Mouse (Mus musculus) testis, adult 2 months (tissue): ENCODE results near the gene Sptbn4. TPM values are rescaled to one million over a fixed set of nuclear protein-coding genes. Genes with fewer than 3 reads are reported as not detected.

Source experiments
- H3K27ac ChIP-seq: fragments of 200-500 bp; 2 replicates; pipeline ENCODE4 v1.5.1; 2012; ENCODE audit warnings: low read depth, low read length; ENCODE audit not compliant: control insufficient read depth, insufficient read depth
- H3K27me3 ChIP-seq: fragments of 200-500 bp; 2 replicates; pipeline ENCODE4 v1.6.1; 2012; ENCODE audit warnings: mild to moderate bottlenecking, low read length, moderate library complexity; ENCODE audit not compliant: control insufficient read depth, insufficient read depth
- H3K36me3 ChIP-seq: fragments of 200-500 bp; 2 replicates; pipeline ENCODE4 v1.6.1; 2012; ENCODE audit warnings: mild to moderate bottlenecking, low read length; ENCODE audit not compliant: control insufficient read depth, insufficient read depth
- H3K4me1 ChIP-seq: fragments of 200-500 bp; 2 replicates; pipeline ENCODE4 v1.6.1; 2012; ENCODE audit warnings: low read length; ENCODE audit not compliant: control insufficient read depth, insufficient read depth
- H3K4me3 ChIP-seq: fragments of 200-500 bp; 2 replicates; pipeline ENCODE4 v1.5.1; 2012; ENCODE audit warnings: low read depth, mild to moderate bottlenecking, low read length, moderate library complexity, mixed read lengths; ENCODE audit not compliant: control insufficient read depth
- CTCF ChIP-seq: fragments of 200-500 bp; IDR thresholded peaks from 2 replicates; pipeline ENCODE4 v1.5.1; 2012; ENCODE audit warnings: low read depth, mild to moderate bottlenecking, inconsistent platforms, low read length, moderate library complexity; ENCODE audit not compliant: control insufficient read depth, insufficient read depth, insufficient replicate concordance
- POLR2A ChIP-seq: fragments of 200-500 bp; IDR thresholded peaks from 2 replicates; pipeline ENCODE4 v1.6.1; 2012; ENCODE audit warnings: low read depth, mild to moderate bottlenecking, inconsistent platforms, low read length, moderate library complexity; ENCODE audit not compliant: control insufficient read depth
- polyA plus RNA-seq: library from polyadenylated mRNA; depleted of rRNA; stranded (reverse); fragments of >200 nt; gene quantifications from 2 replicates; pipeline ENCODE4 v1.2.3, GENCODE M21; 2012

Gene Sptbn4
- polyA plus RNA-seq, 1 experiment = 34.7 TPM

- peaks cover 22% of the 10 kb centered on the region for H3K4me1 ChIP-seq
- H3K36me3 ChIP-seq = no peaks in the 10 kb centered on the region
- H3K4me3 ChIP-seq = peak overlapping the region; percentile 73
- no peaks in the 10 kb centered on the region for H3K27me3 ChIP-seq
- no peak overlapping the region for H3K27ac ChIP-seq
- TF ChIP-seq CTCF (no peak), POLR2A (no peak)
Observed at GRCm38 (mm10) chr7:27446521-27447418, 716 bp downstream of the Sptbn4 start.

DNA sequence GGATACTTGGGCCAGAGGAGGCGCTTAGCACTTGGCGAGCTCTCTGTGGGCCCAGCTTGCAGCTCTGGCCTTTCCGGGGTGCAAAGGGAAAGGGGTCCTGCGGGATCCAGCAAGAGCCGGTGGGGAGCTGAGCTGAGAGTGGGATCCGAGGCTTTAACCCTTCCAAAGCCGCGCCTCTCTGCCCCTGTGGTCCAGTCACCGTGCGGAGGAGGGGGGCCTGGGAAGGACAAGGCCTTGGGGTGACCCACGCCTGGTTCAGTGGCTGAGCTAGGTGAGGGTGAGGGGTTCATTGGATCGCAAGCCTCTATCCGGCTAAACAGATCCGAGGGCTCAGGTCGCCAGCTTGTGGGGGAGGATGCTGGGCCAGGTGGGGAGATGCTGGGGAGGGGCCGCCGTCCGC is 1.4 kb downstream of the Sptbn4 start:
- no peaks in the 10 kb centered on the region for H3K36me3 ChIP-seq
- H3K4me3 ChIP-seq = peak overlapping the region; percentile 73
- H3K27ac ChIP-seq = no peak overlapping the region
- H3K27me3 ChIP-seq = no peaks in the 10 kb centered on the region
- TF ChIP-seq CTCF (no peak), POLR2A (no peak)
- peaks cover 22% of the 10 kb centered on the region for H3K4me1 ChIP-seq

DNA sequence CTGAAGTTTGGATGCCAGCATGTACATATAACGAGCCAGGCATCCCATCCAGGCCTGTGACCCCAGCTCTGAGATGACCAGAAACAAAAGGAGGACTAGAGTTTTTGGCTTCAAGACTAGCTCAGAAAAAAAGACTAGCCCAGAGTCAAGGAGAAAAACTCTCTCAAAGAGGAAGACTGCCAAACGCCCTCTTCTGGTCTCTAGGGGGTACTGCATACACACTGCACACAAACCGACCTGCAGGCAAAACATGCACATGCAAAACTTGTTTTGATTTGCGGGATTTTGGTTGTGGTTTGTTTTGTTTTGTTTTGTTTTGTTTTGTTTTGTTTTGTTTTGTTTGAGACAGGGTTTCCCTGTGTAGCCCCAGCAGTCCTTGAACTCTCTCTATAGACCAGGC is 7.5 kb downstream of the Sptbn4 start:
- Histone ChIP-seq H3K36me3 (no peaks in the 10 kb centered on the region), H3K27ac (no peak overlapping the region), H3K27me3 (no peaks in the 10 kb centered on the region), H3K4me3 (no peak overlapping the region), H3K4me1 (no peaks in the 10 kb centered on the region)
- TF ChIP-seq CTCF (peak; percentile 31; the same call in 1 of the 2 replicates), POLR2A (no peak)

- Histone ChIP-seq H3K4me3 (no peak overlapping the region), H3K36me3 (no peaks in the 10 kb centered on the region), H3K27ac (no peak overlapping the region), H3K27me3 (no peaks in the 10 kb centered on the region), H3K4me1 (peaks cover 4% of the 10 kb centered on the region)
- no peak for TF ChIP-seq POLR2A
- no peak; the same call in 1 of the 2 replicates for TF ChIP-seq CTCF
Observed at GRCm38 (mm10) chr7:27437544-27437943, 9.9 kb downstream of the Sptbn4 start.

- peaks cover 4% of the 10 kb centered on the region for H3K4me1 ChIP-seq
- no peaks in the 10 kb centered on the region for H3K27me3 ChIP-seq
- H3K4me3 ChIP-seq = no peak overlapping the region
- no peak for TF ChIP-seq POLR2A
- no peak for TF ChIP-seq CTCF
- no peak overlapping the region for H3K27ac ChIP-seq
- H3K36me3 ChIP-seq = no peaks in the 10 kb centered on the region
Observed at GRCm38 (mm10) chr7:27433794-27434193, 13.7 kb downstream of the Sptbn4 start.

GRCm38 (mm10) chr7:27433349-27433748 is 14.1 kb downstream of the Sptbn4 start:
- TF ChIP-seq CTCF (no peak), POLR2A (no peak)
- H3K27ac ChIP-seq = no peak overlapping the region
- H3K4me3 ChIP-seq = no peak overlapping the region
- no peaks in the 10 kb centered on the region for H3K36me3 ChIP-seq
- H3K27me3 ChIP-seq = no peaks in the 10 kb centered on the region
- H3K4me1 ChIP-seq = peaks cover 4% of the 10 kb centered on the region

GRCm38 (mm10) chr7:27429135-27429534 is 18.4 kb downstream of the Sptbn4 start:
- Histone ChIP-seq H3K27me3 (no peaks in the 10 kb centered on the region), H3K36me3 (no peaks in the 10 kb centered on the region), H3K27ac (no peak overlapping the region), H3K4me1 (peaks cover 4% of the 10 kb centered on the region), H3K4me3 (no peak overlapping the region)
- TF ChIP-seq CTCF (peak; percentile 23; the same call in 1 of the 2 replicates), POLR2A (no peak)

- H3K27ac ChIP-seq = no peak overlapping the region
- peaks cover 3% of the 10 kb centered on the region for H3K4me1 ChIP-seq
- H3K27me3 ChIP-seq = no peaks in the 10 kb centered on the region
- H3K36me3 ChIP-seq = no peaks in the 10 kb centered on the region
- TF ChIP-seq CTCF (no peak), POLR2A (no peak)
- H3K4me3 ChIP-seq = no peak overlapping the region
Observed at GRCm38 (mm10) chr7:27428002-27428401, 19.5 kb downstream of the Sptbn4 start.
